8 mouse cellular contexts compared by ENCODE assay signal in genomic region chr4:149571651-149572149, GRCm38 (mm10). TPM values are rescaled to one million over a fixed set of nuclear protein-coding genes. Genes with fewer than 3 reads are reported as not detected.
DNase-seq lines count a peak whose midpoint lies in the region; ATAC-seq and TF ChIP-seq lines count a peak whose summit lies in the region.
"Had no signal": no experiment of that assay in that cellular context is flagged by ENCODE, and none has a peak within 500 bp of the region (broad histone marks: within the 10 kb centered on the region; RNA-seq: fewer than 3 reads in every experiment).

No protein-coding gene starts in this region.

- H3K9ac ChIP-seq in heart, embryonic 15.5 days = no peak overlapping the region
- H3K9ac ChIP-seq in forebrain, postnatal 0 days = no peak overlapping the region

- no peak for TF ChIP-seq POLR2A in lung, adult 2 months (IDR thresholded peaks at IDR 0.05; ENCODE audit: borderline replicate concordance, extremely low read depth, low read depth, low read length)

- peaks cover 35% of the 10 kb centered on the region for H3K4me1 ChIP-seq in heart, embryonic 15.5 days (replicated peaks)
- H3K4me1 ChIP-seq in lung, adult 2 months (ENCODE audit: control insufficient read depth, insufficient read depth, low read length) = peaks cover 29% of the 10 kb centered on the region
- no peaks in the 10 kb centered on the region for H3K4me1 ChIP-seq in forebrain, postnatal 0 days (ENCODE audit: insufficient read depth)

- ATAC-seq in Patski = peak; percentile 60
- no peak; the same call in 1 of the 2 replicates for ATAC-seq in heart, embryonic 15.5 days (replicated peaks; ENCODE audit: insufficient number of reproducible peaks, insufficient read depth, low FRiP score, low read depth)
- ATAC-seq in forebrain, postnatal 0 days = no peak

- 32% methylated on average over 8 of the region's 8 CpGs for WGBS in heart, embryonic 15.5 days
- 14% methylated on average over 8 of the region's 8 CpGs for whole genome bisulfite sequencing in lung, adult 2 months
- WGBS in forebrain, postnatal 0 days = 47% methylated on average over 8 of the region's 8 CpGs

- DNase-seq in Patski (ENCODE audit: low read depth, low spot score) = peak; percentile 96
- DNase-seq in brain, adult 2 months (ENCODE audit: low read depth, low spot score) = peak; percentile 62
- DNase-seq in lung, adult 2 months = peak; percentile 84
- no peak for DNase-seq in thymus, postnatal 4 days
- DNase-seq in right cerebral cortex, postnatal 36 days (ENCODE audit: low spot score in 2 of 2) = no peak
- DNase-seq in forebrain, postnatal 0 days = no peak

- no peaks in the 10 kb centered on the region for H3K9me3 ChIP-seq in heart, embryonic 15.5 days (replicated peaks)
- no peaks in the 10 kb centered on the region for H3K9me3 ChIP-seq in forebrain, postnatal 0 days (ENCODE audit: low read length)
- H3K9me3 ChIP-seq: megakaryocyte, embryonic 14.5 days had no signal

- no peak for TF ChIP-seq CTCF in Patski (IDR thresholded peaks at IDR 0.05)
- TF ChIP-seq CTCF in lung, adult 2 months (IDR thresholded peaks at IDR 0.05; ENCODE audit: insufficient read depth, low read length) = no peak
- TF ChIP-seq CTCF in forebrain, postnatal 0 days (IDR thresholded peaks at IDR 0.05; ENCODE audit: low read depth) = no peak

- H3K4me2 ChIP-seq in heart, embryonic 15.5 days = peak overlapping the region; percentile 24; the same call in 1 of the 2 replicates
- no peak overlapping the region for H3K4me2 ChIP-seq in forebrain, postnatal 0 days (ENCODE audit: low read depth)

- H3K27me3 ChIP-seq in Patski = no peaks in the 10 kb centered on the region
- peaks cover 14% of the 10 kb centered on the region; the same call in 1 of the 2 replicates for H3K27me3 ChIP-seq in heart, embryonic 15.5 days
- no peaks in the 10 kb centered on the region for H3K27me3 ChIP-seq in forebrain, postnatal 0 days (ENCODE audit: insufficient read depth, low read length)

- peak overlapping the region; percentile 39; the same call in 1 of the 2 replicates for H3K27ac ChIP-seq in heart, embryonic 15.5 days
- H3K27ac ChIP-seq in forebrain, postnatal 0 days (ENCODE audit: low read depth, low read length) = no peak overlapping the region

- H3K36me3 ChIP-seq in heart, embryonic 15.5 days = no peaks in the 10 kb centered on the region
- H3K36me3 ChIP-seq in forebrain, postnatal 0 days (ENCODE audit: insufficient read depth) = no peaks in the 10 kb centered on the region

- POLR2A ChIA-PET in Patski (lab: Charles Lee) = interaction anchor here (0.6 kb wide), 1 partner anchor 16 kb away, joined by 3 read pairs; no protein-coding TSS in a partner anchor

- CTCF ChIA-PET in Patski (lab: Charles Lee) = interaction anchor here (1.0 to 1.9 kb wide), 6 partner anchors 9 to 23 kb away, joined by 3 to 5 read pairs (median 4); no protein-coding TSS in a partner anchor

- no peak overlapping the region for H3K4me3 ChIP-seq in heart, embryonic 15.5 days
- no peak overlapping the region for H3K4me3 ChIP-seq in lung, adult 2 months (replicated peaks; ENCODE audit: extremely low read depth, low read depth, low read length)
- no peak overlapping the region for H3K4me3 ChIP-seq in forebrain, postnatal 0 days (ENCODE audit: low read depth, low read length)
- H3K4me3 ChIP-seq: megakaryocyte, embryonic 14.5 days had no signal

- in situ Hi-C loops in Patski (cut with MboI; ENCODE audit: low pct_unique_long_range_greater_than_20kb) = no loop called here

RNA-seq across cellular contexts. Expression of gene Clstn1, which starts 14.6 kb away (rescaled TPM):
- polyA plus RNA-seq in Patski (2021) = 195 TPM
- polyA plus RNA-seq in heart, embryonic 15.5 days (2015; fragmentation: Nextera tagmentation; extraction: Ambion mirVana) = 21.3 and 32.1 TPM in 2 replicates
- 93.8 and 111 TPM in 2 replicates for polyA plus RNA-seq in lung, adult 2 months (2012; rRNA removed)
- total RNA-seq in forebrain, postnatal 0 days (2014; rRNA removed) = 367 and 451 TPM in 2 replicates
- polyA plus RNA-seq in forebrain, postnatal 0 days (2015; fragmentation: Nextera tagmentation; extraction: Ambion mirVana) = 142 and 179 TPM in 2 replicates

RNA-seq across cellular contexts. Expression of gene Ctnnbip1, which starts 53.7 kb away (rescaled TPM):
- 17.3 TPM for polyA plus RNA-seq in Patski (2021)
- polyA plus RNA-seq in heart, embryonic 15.5 days (2015; fragmentation: Nextera tagmentation; extraction: Ambion mirVana) = 34.7 and 38.0 TPM in 2 replicates
- polyA plus RNA-seq in lung, adult 2 months (2012; rRNA removed) = 9.8 and 16.0 TPM in 2 replicates
- total RNA-seq in forebrain, postnatal 0 days (2014; rRNA removed) = 98.6 and 105 TPM in 2 replicates
- polyA plus RNA-seq in forebrain, postnatal 0 days (2015; fragmentation: Nextera tagmentation; extraction: Ambion mirVana) = 126 and 134 TPM in 2 replicates

Comparison
In these comparisons a context has a peak if more than half of its experiments do, and no peak if none do; other contexts are left out.
1. DNase-seq: peak in Patski (single experiment), brain, adult 2 months (single experiment) and lung, adult 2 months (single experiment); none in thymus, postnatal 4 days (single experiment), right cerebral cortex, postnatal 36 days (0 of 2) and forebrain, postnatal 0 days (single experiment).